Mouse (Mus musculus): Measurements from ENCODE around the gene Stoml1. TPM values are rescaled to one million over a fixed set of nuclear protein-coding genes. Genes with fewer than 3 reads are reported as not detected.

The Stoml1 gene
- total and polyA plus RNA-seq, 3 experiments = 9.2 to 23.4 (median 9.6) TPM

GRCm38 (mm10) chr9:58297961-58298477 lies 45.1 kb downstream of the Stoml1 start:
- Histone ChIP-seq H3K36me3 (ENCODE audit: control insufficient read depth, insufficient read depth, low read length) (no peaks in the 10 kb centered on the region), H3K27ac (no peak overlapping the region), H3K27me3 (ENCODE audit: control insufficient read depth, insufficient read depth, low read length) (no peaks in the 10 kb centered on the region), H3K4me1 (ENCODE audit: control insufficient read depth, insufficient read depth, low read length) (peaks cover 3% of the 10 kb centered on the region), H3K9ac (ENCODE audit: low read depth, low read length) (no peak overlapping the region), H3K4me3 (no peak overlapping the region), H3K79me2 (replicated peaks; ENCODE audit: control insufficient read depth, insufficient read depth, low read length) (no peaks in the 10 kb centered on the region)
- TF ChIP-seq EP300 (IDR thresholded peaks at IDR 0.05; ENCODE audit: insufficient read depth, low read depth, low read length) (no peak), CTCF (IDR thresholded peaks at IDR 0.05) (no peak), POLR2A (IDR thresholded peaks at IDR 0.05; ENCODE audit: insufficient read depth, low read depth, low read length) (no peak)
- DNase-seq = no peak
- 36% methylated on average over 4 of the region's 4 CpGs for WGBS
- intact Hi-C loops (cut with DNase I) = no loop called here

GRCm38 (mm10) chr9:58299356-58299799 lies 46.4 kb downstream of the Stoml1 start:
- DNase-seq = peak in 1 of 2 experiments; percentile 60
- TF ChIP-seq CTCF (IDR thresholded peaks at IDR 0.05) (no peak), POLR2A (IDR thresholded peaks at IDR 0.05; ENCODE audit: insufficient read depth, low read depth, low read length) (no peak), EP300 (IDR thresholded peaks at IDR 0.05; ENCODE audit: insufficient read depth, low read depth, low read length) (0 out of 2 replicates have a peak, but pooled peaks have one; percentile 18)
- Histone ChIP-seq H3K27me3 (ENCODE audit: control insufficient read depth, insufficient read depth, low read length) (no peaks in the 10 kb centered on the region), H3K4me3 (no peak overlapping the region), H3K36me3 (ENCODE audit: control insufficient read depth, insufficient read depth, low read length) (no peaks in the 10 kb centered on the region), H3K79me2 (replicated peaks; ENCODE audit: control insufficient read depth, insufficient read depth, low read length) (no peaks in the 10 kb centered on the region), H3K4me1 (ENCODE audit: control insufficient read depth, insufficient read depth, low read length) (peaks cover 7% of the 10 kb centered on the region), H3K27ac (peak overlapping the region; percentile 31; the same call in 1 of the 2 replicates), H3K9ac (ENCODE audit: low read depth, low read length) (no peak overlapping the region)
- 72% methylated on average over 2 of the region's 2 CpGs for WGBS
- intact Hi-C loops (cut with DNase I) = no loop called here

- Histone ChIP-seq H3K27me3 (ENCODE audit: control insufficient read depth, insufficient read depth, low read length) (no peaks in the 10 kb centered on the region), H3K36me3 (ENCODE audit: control insufficient read depth, insufficient read depth, low read length) (no peaks in the 10 kb centered on the region), H3K79me2 (replicated peaks; ENCODE audit: control insufficient read depth, insufficient read depth, low read length) (no peaks in the 10 kb centered on the region), H3K4me1 (ENCODE audit: control insufficient read depth, insufficient read depth, low read length) (peaks cover 16% of the 10 kb centered on the region), H3K27ac (peak overlapping the region; percentile 21), H3K4me3 (no peak overlapping the region), H3K9ac (ENCODE audit: low read depth, low read length) (no peak overlapping the region)
- no peak for TF ChIP-seq CTCF (IDR thresholded peaks at IDR 0.05)
- TF ChIP-seq EP300 (IDR thresholded peaks at IDR 0.05; ENCODE audit: insufficient read depth, low read depth, low read length) = no peak
- TF ChIP-seq POLR2A (IDR thresholded peaks at IDR 0.05; ENCODE audit: insufficient read depth, low read depth, low read length) = no peak
- peak in 1 of 2 experiments; percentile 65 for DNase-seq
- WGBS = 54% methylated on average over 5 of the region's 5 CpGs
- intact Hi-C loops (cut with DNase I) = no loop called here
Measured at GRCm38 (mm10) chr9:58303115-58303514, 50.2 kb downstream of the Stoml1 start.

DNA sequence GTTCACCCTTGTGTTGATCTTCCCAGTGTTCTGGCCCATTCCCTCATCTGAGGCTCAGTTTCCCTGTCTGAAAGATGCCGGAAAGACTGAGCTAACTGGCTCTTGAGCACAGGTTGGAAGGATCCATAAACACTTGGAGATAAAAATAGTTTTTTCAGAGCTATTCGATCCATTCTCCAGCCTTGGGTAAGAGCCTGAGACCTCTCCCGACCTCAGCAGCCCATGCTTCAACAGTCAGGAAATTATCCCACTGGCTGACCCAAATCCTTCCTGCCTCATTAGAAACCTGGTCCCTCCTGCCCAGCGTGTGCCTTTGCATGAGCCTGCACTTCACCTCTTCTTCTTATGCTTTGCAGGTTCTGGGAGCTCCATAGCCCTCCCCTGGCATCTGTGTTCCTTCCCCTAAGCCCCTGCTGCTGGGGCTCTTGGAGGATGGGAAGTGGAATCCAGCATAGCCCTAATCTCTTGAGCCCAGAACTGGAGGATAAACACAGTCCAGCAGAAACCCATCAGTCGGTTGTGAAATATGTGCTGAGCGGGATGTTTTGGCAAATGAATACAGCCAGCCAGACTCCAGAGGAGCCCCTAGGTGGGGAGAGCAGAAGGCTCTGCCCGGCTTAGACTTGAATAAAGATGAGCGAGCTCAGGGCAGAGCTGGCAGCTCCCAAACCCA lies 50.8 kb downstream of the Stoml1 start:
- intact Hi-C loops (cut with DNase I) = no loop called here
- peak overlapping the region; percentile 21 for H3K27ac ChIP-seq
- H3K9ac ChIP-seq (ENCODE audit: low read depth, low read length) = no peak overlapping the region
- no peaks in the 10 kb centered on the region for H3K27me3 ChIP-seq (ENCODE audit: control insufficient read depth, insufficient read depth, low read length)
- peak; percentile 71 to 78 for DNase-seq
- H3K79me2 ChIP-seq (replicated peaks; ENCODE audit: control insufficient read depth, insufficient read depth, low read length) = no peaks in the 10 kb centered on the region
- peak; percentile 24; the same call in 1 of the 2 replicates for TF ChIP-seq EP300 (IDR thresholded peaks at IDR 0.05; ENCODE audit: insufficient read depth, low read depth, low read length)
- no peak for TF ChIP-seq POLR2A (IDR thresholded peaks at IDR 0.05; ENCODE audit: insufficient read depth, low read depth, low read length)
- peaks cover 16% of the 10 kb centered on the region for H3K4me1 ChIP-seq (ENCODE audit: control insufficient read depth, insufficient read depth, low read length)
- H3K4me3 ChIP-seq = no peak overlapping the region
- 47% methylated on average over 8 of the region's 8 CpGs for WGBS
- H3K36me3 ChIP-seq (ENCODE audit: control insufficient read depth, insufficient read depth, low read length) = no peaks in the 10 kb centered on the region

DNA sequence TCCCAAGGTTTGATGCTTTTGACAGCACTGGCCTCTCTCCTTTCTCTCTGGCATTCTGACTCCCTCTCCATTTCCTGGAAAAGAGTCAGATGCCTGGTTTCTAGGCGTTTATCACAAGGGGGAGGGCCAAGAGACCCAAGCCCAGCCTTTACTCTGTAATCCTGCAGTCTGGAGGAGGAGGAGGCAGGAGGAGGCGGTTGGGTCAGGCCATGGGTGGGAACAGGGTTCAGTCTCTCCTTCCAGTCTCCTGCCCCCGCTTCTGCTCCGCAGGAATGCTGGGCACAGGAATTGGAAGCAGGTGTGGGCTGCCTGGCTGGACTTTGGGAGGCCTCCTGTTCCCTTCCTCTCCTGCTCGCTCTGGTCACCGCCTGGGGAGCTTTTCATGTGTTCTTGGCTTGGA lies 52.7 kb downstream of the Stoml1 start:
- 26% methylated on average over 6 of the region's 6 CpGs for WGBS
- Histone ChIP-seq H3K9ac (ENCODE audit: low read depth, low read length) (no peak overlapping the region), H3K4me1 (ENCODE audit: control insufficient read depth, insufficient read depth, low read length) (peaks cover 19% of the 10 kb centered on the region), H3K4me3 (no peak overlapping the region), H3K36me3 (ENCODE audit: control insufficient read depth, insufficient read depth, low read length) (no peaks in the 10 kb centered on the region), H3K27ac (peak overlapping the region; percentile 28; the same call in 1 of the 2 replicates), H3K79me2 (replicated peaks; ENCODE audit: control insufficient read depth, insufficient read depth, low read length) (no peaks in the 10 kb centered on the region), H3K27me3 (ENCODE audit: control insufficient read depth, insufficient read depth, low read length) (no peaks in the 10 kb centered on the region)
- intact Hi-C loops (cut with DNase I) = no loop called here
- DNase-seq = peak in 1 of 2 experiments; percentile 67
- TF ChIP-seq EP300 (IDR thresholded peaks at IDR 0.05; ENCODE audit: insufficient read depth, low read depth, low read length) (no peak), CTCF (IDR thresholded peaks at IDR 0.05) (no peak), POLR2A (IDR thresholded peaks at IDR 0.05; ENCODE audit: insufficient read depth, low read depth, low read length) (no peak)

- no peak overlapping the region for H3K9ac ChIP-seq (ENCODE audit: low read depth, low read length)
- peaks cover 17% of the 10 kb centered on the region for H3K4me1 ChIP-seq (ENCODE audit: control insufficient read depth, insufficient read depth, low read length)
- intact Hi-C loops (cut with DNase I) = no loop called here
- DNase-seq = peak; percentile 73 to 82
- H3K27me3 ChIP-seq (ENCODE audit: control insufficient read depth, insufficient read depth, low read length) = peaks cover 6% of the 10 kb centered on the region; the same call in 1 of the 2 replicates
- no peaks in the 10 kb centered on the region for H3K79me2 ChIP-seq (replicated peaks; ENCODE audit: control insufficient read depth, insufficient read depth, low read length)
- no peak overlapping the region for H3K4me3 ChIP-seq
- H3K36me3 ChIP-seq (ENCODE audit: control insufficient read depth, insufficient read depth, low read length) = no peaks in the 10 kb centered on the region
- WGBS = 64% methylated on average over 6 of the region's 6 CpGs
- no peak overlapping the region; the same call in 1 of the 2 replicates for H3K27ac ChIP-seq
- TF ChIP-seq CTCF (IDR thresholded peaks at IDR 0.05) = no peak
- TF ChIP-seq POLR2A (IDR thresholded peaks at IDR 0.05; ENCODE audit: insufficient read depth, low read depth, low read length) = no peak
- 0 out of 2 replicates have a peak, but pooled peaks have one; percentile 27 for TF ChIP-seq EP300 (IDR thresholded peaks at IDR 0.05; ENCODE audit: insufficient read depth, low read depth, low read length)
Measured at GRCm38 (mm10) chr9:58308395-58308794, 55.4 kb downstream of the Stoml1 start.

All from heart, adult 2 months (tissue).